Mouse (Mus musculus) bone marrow, adult 2 months (tissue): ENCODE results near the gene Med13.

ENCODE experiments used
- CTCF ChIP-seq: fragments of 200-500 bp; IDR thresholded peaks from 2 replicates; pipeline ENCODE4 v1.5.1; 2011; ENCODE audit warnings: low read length, control low read depth; ENCODE audit not compliant: control insufficient read depth, insufficient read depth
- POLR2A ChIP-seq: fragments of 200-500 bp; IDR thresholded peaks from 2 replicates; pipeline ENCODE4 v1.6.1; 2011; ENCODE audit warnings: low read depth, mild to moderate bottlenecking, control low read depth, low read length, borderline replicate concordance; ENCODE audit not compliant: control insufficient read depth

DNA sequence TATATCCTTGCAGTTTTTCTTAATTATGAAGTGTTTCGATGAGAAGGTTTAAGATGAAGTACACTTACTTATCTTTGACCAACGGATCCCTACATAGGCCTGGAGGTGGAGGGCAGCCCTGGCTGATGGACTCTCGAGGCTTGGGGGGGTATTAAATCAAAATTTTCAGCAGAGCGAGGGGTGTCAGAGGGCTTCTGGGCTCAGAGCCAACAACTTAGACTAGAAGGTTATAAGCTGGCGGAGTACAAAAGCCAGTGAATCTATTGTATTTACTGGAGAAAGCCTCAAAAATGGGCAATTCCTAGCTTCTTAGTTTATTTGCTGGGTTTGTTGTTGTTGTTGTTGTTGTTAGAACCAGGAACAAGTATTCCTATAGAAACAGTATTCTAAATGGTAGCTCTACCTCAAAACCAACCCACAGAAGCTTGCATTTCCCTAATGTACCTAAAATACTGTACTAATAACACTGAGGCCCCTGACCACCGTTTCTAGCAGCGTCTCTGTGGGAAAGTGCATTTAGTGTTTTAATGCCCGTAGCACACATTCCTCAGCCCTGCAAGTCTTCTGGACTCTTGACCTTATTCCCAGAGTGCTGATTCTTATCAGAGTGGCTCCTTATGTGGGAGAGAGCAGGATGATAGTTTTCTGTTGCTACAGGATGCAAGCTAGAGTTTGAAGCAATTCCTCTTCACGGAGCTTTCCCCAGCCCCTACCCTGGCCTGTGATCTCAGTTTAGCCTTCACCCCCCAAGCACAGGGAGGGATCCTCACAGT, 29.9 kb upstream of the Med13 start:
- no peak for TF ChIP-seq CTCF
- no peak for TF ChIP-seq POLR2A
